Mouse (Mus musculus): ENCODE measurements around the gene Tuft1. TPM values are rescaled to one million over a fixed set of nuclear protein-coding genes. Genes with fewer than 3 reads are reported as not detected.
"Not testable (repeated sequence)": the region's sequence is repeated elsewhere in the genome, so short reads cannot be mapped to it uniquely, and the experiment has no call there.

The Tuft1 gene
- polyA plus RNA-seq, 1 experiment from 2014 or later, result 4.2 TPM

DNA sequence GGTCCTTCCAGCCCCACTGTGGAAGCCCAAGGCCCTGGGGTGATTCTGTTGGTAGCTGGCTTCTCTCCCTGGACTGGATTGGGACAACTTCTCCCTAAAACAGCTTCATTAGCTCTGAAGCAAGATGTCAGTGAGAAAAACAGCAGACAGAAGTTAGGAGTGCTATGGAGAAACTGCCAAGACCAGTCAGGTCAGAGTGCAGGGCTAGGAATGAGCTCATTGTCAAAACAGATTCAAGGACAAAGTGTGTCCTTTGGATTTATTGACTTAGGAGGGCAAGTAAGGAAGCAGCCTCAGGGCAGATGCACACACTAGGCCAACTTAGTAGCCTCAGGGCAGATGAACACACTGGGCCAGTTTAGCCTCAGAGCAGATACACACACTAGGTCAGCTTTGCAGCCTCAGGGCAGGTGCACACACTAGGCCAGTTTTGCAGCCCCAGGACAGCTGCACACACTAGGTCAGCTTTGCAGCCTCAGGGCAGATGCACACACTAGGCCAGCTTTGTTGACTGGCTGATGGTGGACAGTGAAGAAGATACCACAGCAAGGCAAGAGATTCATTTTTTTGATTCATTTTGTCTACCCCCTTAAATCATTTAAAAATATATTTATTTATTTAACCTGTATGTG is 32.1 kb upstream of the Tuft1 start:
- DNase-seq (ENCODE audit: low spot score, missing footprints), result no peak
- Histone ChIP-seq H3K4me1 (ENCODE audit: control insufficient read depth, insufficient read depth, low read length) (no peaks in the 10 kb centered on the region), H3K9me3 (ENCODE audit: control insufficient read depth, low read length) (no peaks in the 10 kb centered on the region), H3K4me2 (no peak overlapping the region), H3K4me3 (ENCODE audit: low read depth, low read length) (no peak overlapping the region), H3K36me3 (ENCODE audit: control insufficient read depth, insufficient read depth, low read length) (no peaks in the 10 kb centered on the region), H3K27me3 (ENCODE audit: control insufficient read depth, insufficient read depth, low read length) (no peaks in the 10 kb centered on the region), H3K9ac (ENCODE audit: low read length) (no peak overlapping the region), H3K27ac (ENCODE audit: low read depth, low read length) (no peak overlapping the region)
- ATAC-seq (ENCODE audit: low FRiP score), result no peak

DNA sequence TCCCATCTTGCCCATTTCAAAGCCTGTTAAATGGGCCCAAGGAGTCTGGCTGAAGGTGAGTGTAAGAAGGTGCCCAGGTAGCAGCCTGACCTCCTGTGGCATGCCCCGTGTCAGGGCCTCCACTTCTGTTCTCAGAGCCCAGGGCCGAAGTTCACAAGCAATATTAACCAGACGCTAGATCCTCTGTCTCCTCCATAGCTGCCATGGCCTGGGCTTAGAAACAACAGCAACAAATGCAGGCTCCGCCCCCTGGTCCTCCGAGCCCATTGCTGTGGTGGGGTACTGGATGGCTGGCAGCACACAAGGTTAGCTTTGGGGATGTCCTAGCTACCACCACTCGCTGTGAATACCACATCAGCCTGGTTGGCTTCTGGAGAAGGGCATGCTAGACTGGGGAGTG is 31.5 kb upstream of the Tuft1 start:
- WGBS, result 68% methylated on average over 6 of the region's 6 CpGs

GRCm38 (mm10) chr3:94689195-94689594 is 30.5 kb upstream of the Tuft1 start:
- not testable (repeated sequence) for H3K9ac ChIP-seq (ENCODE audit: low read length); DNase-seq (ENCODE audit: low spot score, missing footprints); H3K4me1 ChIP-seq (ENCODE audit: control insufficient read depth, insufficient read depth, low read length); H3K27me3 ChIP-seq (ENCODE audit: control insufficient read depth, insufficient read depth, low read length); ATAC-seq (ENCODE audit: low FRiP score); H3K4me3 ChIP-seq (ENCODE audit: low read depth, low read length); H3K4me2 ChIP-seq; H3K9me3 ChIP-seq (ENCODE audit: control insufficient read depth, low read length); H3K27ac ChIP-seq (ENCODE audit: low read depth, low read length); H3K36me3 ChIP-seq (ENCODE audit: control insufficient read depth, insufficient read depth, low read length)
- 80% methylated on average over 1 of the region's 1 CpGs for WGBS

More for the DNA sequence above, 31.5 kb upstream of the Tuft1 start:
- H3K4me3 ChIP-seq (ENCODE audit: low read depth, low read length); H3K9me3 ChIP-seq (ENCODE audit: control insufficient read depth, low read length); ATAC-seq (ENCODE audit: low FRiP score); DNase-seq (ENCODE audit: low spot score, missing footprints); H3K4me2 ChIP-seq; H3K36me3 ChIP-seq (ENCODE audit: control insufficient read depth, insufficient read depth, low read length); H3K4me1 ChIP-seq (ENCODE audit: control insufficient read depth, insufficient read depth, low read length); H3K27ac ChIP-seq (ENCODE audit: low read depth, low read length); H3K9ac ChIP-seq (ENCODE audit: low read length); H3K27me3 ChIP-seq (ENCODE audit: control insufficient read depth, insufficient read depth, low read length): not testable (repeated sequence)

GRCm38 (mm10) chr3:94688698-94689097 is 30.0 kb upstream of the Tuft1 start:
- not testable (repeated sequence) for H3K27me3 ChIP-seq (ENCODE audit: control insufficient read depth, insufficient read depth, low read length)

GRCm38 (mm10) chr3:94685989-94686772 is 27.5 kb upstream of the Tuft1 start:
- 91% methylated on average over 8 of the region's 8 CpGs for WGBS
- H3K4me3 ChIP-seq (ENCODE audit: low read depth, low read length); H3K4me2 ChIP-seq; H3K27me3 ChIP-seq (ENCODE audit: control insufficient read depth, insufficient read depth, low read length); H3K36me3 ChIP-seq (ENCODE audit: control insufficient read depth, insufficient read depth, low read length); H3K9ac ChIP-seq (ENCODE audit: low read length); H3K4me1 ChIP-seq (ENCODE audit: control insufficient read depth, insufficient read depth, low read length); ATAC-seq (ENCODE audit: low FRiP score); H3K27ac ChIP-seq (ENCODE audit: low read depth, low read length); H3K9me3 ChIP-seq (ENCODE audit: control insufficient read depth, low read length); DNase-seq (ENCODE audit: low spot score, missing footprints): not testable (repeated sequence)

More at GRCm38 (mm10) chr3:94688698-94689097, 30.0 kb upstream of the Tuft1 start:
- H3K9me3 ChIP-seq (ENCODE audit: control insufficient read depth, low read length); H3K4me3 ChIP-seq (ENCODE audit: low read depth, low read length); H3K4me2 ChIP-seq; H3K9ac ChIP-seq (ENCODE audit: low read length); ATAC-seq (ENCODE audit: low FRiP score); H3K36me3 ChIP-seq (ENCODE audit: control insufficient read depth, insufficient read depth, low read length); H3K4me1 ChIP-seq (ENCODE audit: control insufficient read depth, insufficient read depth, low read length); DNase-seq (ENCODE audit: low spot score, missing footprints); H3K27ac ChIP-seq (ENCODE audit: low read depth, low read length): not testable (repeated sequence)
- WGBS, result 68% methylated on average over 3 of the region's 3 CpGs

GRCm38 (mm10) chr3:94683646-94684045 is 25.0 kb upstream of the Tuft1 start:
- no peak for ATAC-seq (ENCODE audit: low FRiP score)
- Histone ChIP-seq H3K4me3 (ENCODE audit: low read depth, low read length) (no peak overlapping the region), H3K9ac (ENCODE audit: low read length) (no peak overlapping the region), H3K27ac (ENCODE audit: low read depth, low read length) (no peak overlapping the region), H3K9me3 (ENCODE audit: control insufficient read depth, low read length) (no peaks in the 10 kb centered on the region), H3K4me2 (no peak overlapping the region), H3K36me3 (ENCODE audit: control insufficient read depth, insufficient read depth, low read length) (no peaks in the 10 kb centered on the region), H3K4me1 (ENCODE audit: control insufficient read depth, insufficient read depth, low read length) (no peaks in the 10 kb centered on the region), H3K27me3 (ENCODE audit: control insufficient read depth, insufficient read depth, low read length) (no peaks in the 10 kb centered on the region)
- DNase-seq (ENCODE audit: low spot score, missing footprints), result no peak
- WGBS, result 86% methylated on average over 6 of the region's 6 CpGs

DNA sequence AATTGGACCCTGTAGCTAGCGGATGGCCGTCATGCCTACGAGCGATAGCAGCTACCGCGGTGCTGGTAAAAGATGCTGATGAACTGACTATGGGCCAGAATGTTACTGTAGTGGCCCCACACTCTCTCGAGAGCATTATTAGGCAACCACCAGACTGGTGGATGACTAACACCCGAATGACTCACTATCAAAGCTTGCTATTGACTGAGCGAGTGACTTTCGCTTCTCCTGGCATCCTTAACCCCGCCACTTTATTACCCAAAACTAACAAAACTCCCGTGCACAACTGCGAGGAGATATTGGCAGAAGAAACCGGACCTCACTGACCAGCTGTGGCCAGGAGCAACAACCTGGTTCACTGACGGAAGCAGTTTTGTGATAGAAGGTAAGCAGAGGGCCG is 22.1 kb upstream of the Tuft1 start:
- 95% methylated on average over 16 of the region's 16 CpGs for WGBS

DNA sequence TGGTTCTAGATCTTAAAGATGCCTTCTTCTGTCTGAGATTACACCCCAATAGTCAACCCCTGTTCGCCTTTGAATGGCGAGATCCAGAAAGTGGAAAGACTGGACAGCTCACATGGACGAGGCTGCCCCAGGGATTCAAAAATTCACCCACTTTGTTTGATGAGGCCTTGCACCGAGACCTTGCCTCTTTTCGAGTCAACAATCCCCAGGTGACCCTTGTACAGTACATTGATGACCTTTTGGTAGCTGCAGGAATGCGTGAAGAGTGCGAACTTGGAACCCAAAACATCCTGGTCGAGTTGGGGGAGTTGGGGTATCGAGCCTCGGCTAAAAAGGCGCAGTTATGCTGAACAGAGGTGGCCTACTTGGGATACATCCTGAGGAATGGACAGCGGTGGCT is 21.4 kb upstream of the Tuft1 start:
- H3K27ac ChIP-seq (ENCODE audit: low read depth, low read length); H3K9ac ChIP-seq (ENCODE audit: low read length); H3K9me3 ChIP-seq (ENCODE audit: control insufficient read depth, low read length); H3K4me2 ChIP-seq; ATAC-seq (ENCODE audit: low FRiP score); H3K36me3 ChIP-seq (ENCODE audit: control insufficient read depth, insufficient read depth, low read length); H3K27me3 ChIP-seq (ENCODE audit: control insufficient read depth, insufficient read depth, low read length); DNase-seq (ENCODE audit: low spot score, missing footprints); H3K4me1 ChIP-seq (ENCODE audit: control insufficient read depth, insufficient read depth, low read length); H3K4me3 ChIP-seq (ENCODE audit: low read depth, low read length): not testable (repeated sequence)
- 92% methylated on average over 12 of the region's 12 CpGs for WGBS

More for the DNA sequence above, 22.1 kb upstream of the Tuft1 start:
- H3K27me3 ChIP-seq (ENCODE audit: control insufficient read depth, insufficient read depth, low read length), result no peaks in the 10 kb centered on the region
- no peak overlapping the region for H3K9ac ChIP-seq (ENCODE audit: low read length)
- no peak overlapping the region for H3K27ac ChIP-seq (ENCODE audit: low read depth, low read length)
- H3K4me1 ChIP-seq (ENCODE audit: control insufficient read depth, insufficient read depth, low read length), result no peaks in the 10 kb centered on the region
- no peak for DNase-seq (ENCODE audit: low spot score, missing footprints)
- no peak for ATAC-seq (ENCODE audit: low FRiP score)
- H3K4me2 ChIP-seq, result no peak overlapping the region
- H3K4me3 ChIP-seq (ENCODE audit: low read depth, low read length), result no peak overlapping the region
- H3K36me3 ChIP-seq (ENCODE audit: control insufficient read depth, insufficient read depth, low read length), result no peaks in the 10 kb centered on the region
- no peaks in the 10 kb centered on the region for H3K9me3 ChIP-seq (ENCODE audit: control insufficient read depth, low read length)

- DNase-seq (ENCODE audit: low spot score, missing footprints), result no peak
- no peaks in the 10 kb centered on the region for H3K4me1 ChIP-seq (ENCODE audit: control insufficient read depth, insufficient read depth, low read length)
- no peak overlapping the region for H3K9ac ChIP-seq (ENCODE audit: low read length)
- no peak for ATAC-seq (ENCODE audit: low FRiP score)
- no peak overlapping the region for H3K4me3 ChIP-seq (ENCODE audit: low read depth, low read length)
- no peaks in the 10 kb centered on the region for H3K9me3 ChIP-seq (ENCODE audit: control insufficient read depth, low read length)
- H3K27me3 ChIP-seq (ENCODE audit: control insufficient read depth, insufficient read depth, low read length), result no peaks in the 10 kb centered on the region
- no peaks in the 10 kb centered on the region for H3K36me3 ChIP-seq (ENCODE audit: control insufficient read depth, insufficient read depth, low read length)
- WGBS, result 78% methylated on average over 8 of the region's 8 CpGs
- H3K4me2 ChIP-seq, result no peak overlapping the region
- no peak overlapping the region for H3K27ac ChIP-seq (ENCODE audit: low read depth, low read length)
Measured at GRCm38 (mm10) chr3:94679351-94679841, 20.7 kb upstream of the Tuft1 start.
